ENCODE assay signal across 31 mouse cellular contexts in the genomic region with DNA sequence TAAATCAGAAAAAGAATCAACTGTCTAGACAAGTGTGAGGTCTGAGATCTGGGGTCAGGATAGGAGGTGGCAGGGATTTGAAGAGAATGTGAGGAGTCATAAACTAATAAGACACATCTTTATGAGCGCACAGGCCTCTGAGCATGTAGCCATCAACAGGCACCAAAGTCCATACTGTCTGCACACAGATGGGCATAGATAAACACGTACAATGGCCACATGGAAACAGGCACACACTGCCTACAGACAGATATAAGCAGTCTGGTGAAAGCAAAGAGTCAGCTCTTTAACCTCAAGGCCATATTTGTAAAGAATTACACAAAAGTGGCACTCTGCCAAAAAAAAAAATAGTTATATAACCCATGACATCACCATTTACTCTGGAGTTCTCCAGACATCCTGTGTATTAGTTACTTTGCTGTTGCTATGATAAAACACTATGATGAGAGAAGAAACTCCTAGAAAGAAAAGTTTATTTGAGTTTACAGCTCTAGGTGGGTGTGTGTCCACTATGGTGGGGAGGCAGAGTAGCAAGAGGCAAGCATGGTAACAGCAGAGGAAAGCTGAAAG.
A peak's percentile ranks its signal among the peaks of the same experiment; 100 is the strongest.
DNase-seq lines count a peak whose midpoint lies in the region; ATAC-seq and TF ChIP-seq lines count a peak whose summit lies in the region.
"Had no signal": no experiment of that assay in that cellular context is flagged by ENCODE, and none has a peak within 500 bp of the region (broad histone marks: within the 10 kb centered on the region; RNA-seq: fewer than 3 reads in every experiment).

No protein-coding gene starts in this region.

- H3K4me1 ChIP-seq in liver, adult 2 months (ENCODE audit: control insufficient read depth, insufficient read depth, low read length) = peaks cover 6% of the 10 kb centered on the region
- H3K4me1 ChIP-seq in liver, embryonic 12.5 days = no peaks in the 10 kb centered on the region
- peaks cover 6% of the 10 kb centered on the region; the same call in 1 of the 2 replicates for H3K4me1 ChIP-seq in intestine, embryonic 16.5 days (ENCODE audit: control insufficient read depth, insufficient read depth, low read length)
- H3K4me1 ChIP-seq: embryonic facial prominence, embryonic 13.5 days; heart, embryonic 13.5 days; megakaryocyte, embryonic 14.5 days; midbrain, embryonic 12.5 days; neural tube, embryonic 12.5 days had no signal

- WGBS in liver, adult 2 months = 50% methylated on average over 2 of the region's 2 CpGs
- 70% methylated on average over 2 of the region's 2 CpGs for WGBS in liver, embryonic 12.5 days (ENCODE audit: insufficient replicate concordance)
- 50% methylated on average over 2 of the region's 2 CpGs for WGBS in intestine, embryonic 16.5 days

- TF ChIP-seq POLR2A in liver, adult 2 months (IDR thresholded peaks at IDR 0.05; ENCODE audit: extremely low read depth, insufficient read depth, low read length) = no peak

- H3K27ac ChIP-seq in liver, adult 2 months (replicated peaks; ENCODE audit: insufficient read depth, low read depth, low read length) = no peak overlapping the region
- no peak overlapping the region for H3K27ac ChIP-seq in liver, embryonic 12.5 days
- H3K27ac ChIP-seq in intestine, embryonic 16.5 days (ENCODE audit: low read length) = no peak overlapping the region
- H3K27ac ChIP-seq in gastrocnemius, adult 2 months = no peak overlapping the region
- H3K27ac ChIP-seq: embryonic facial prominence, embryonic 13.5 days; heart, adult 2 months; heart, embryonic 13.5 days; hindbrain, postnatal 0 days; kidney, postnatal 0 days; limb, embryonic 13.5 days; liver, embryonic 14.5 days; midbrain, embryonic 12.5 days; neural tube, embryonic 12.5 days had no signal

- H3K36me3 ChIP-seq in liver, adult 2 months (ENCODE audit: control insufficient read depth, insufficient read depth, low read length) = no peaks in the 10 kb centered on the region
- H3K36me3 ChIP-seq in liver, embryonic 12.5 days = no peaks in the 10 kb centered on the region
- H3K36me3 ChIP-seq in intestine, embryonic 16.5 days (ENCODE audit: control insufficient read depth, insufficient read depth, low read length) = no peaks in the 10 kb centered on the region
- H3K36me3 ChIP-seq: embryonic facial prominence, embryonic 13.5 days; G1E; heart, embryonic 13.5 days; limb, embryonic 13.5 days; midbrain, embryonic 12.5 days; neural tube, embryonic 12.5 days had no signal

- no peak for TF ChIP-seq CTCF in liver, adult 2 months (IDR thresholded peaks at IDR 0.05; ENCODE audit: low read depth, low read length)
- TF ChIP-seq CTCF in gastrocnemius, adult 2 months (IDR thresholded peaks at IDR 0.05) = no peak

- H3K9ac ChIP-seq in liver, adult 2 months (ENCODE audit: low read depth, low read length) = no peak overlapping the region
- no peak overlapping the region for H3K9ac ChIP-seq in liver, embryonic 12.5 days
- no peak overlapping the region for H3K9ac ChIP-seq in intestine, embryonic 16.5 days (ENCODE audit: low read depth, low read length)
- H3K9ac ChIP-seq: embryonic facial prominence, embryonic 13.5 days; heart, embryonic 13.5 days; limb, embryonic 13.5 days; liver, embryonic 14.5 days; midbrain, embryonic 12.5 days; neural tube, embryonic 12.5 days had no signal

- DNase-seq in liver, adult 2 months (ENCODE audit: extremely low read depth, low read depth, low spot score) = peak; percentile 53
- DNase-seq in lung, postnatal 25 days (ENCODE audit: low spot score) = peak; percentile 27
- DNase-seq in lung, postnatal 14 days = no peak
- DNase-seq in gastrocnemius, adult 2 months = no peak
- no peak for DNase-seq in retina, postnatal 1 day
- DNase-seq: adrenal gland, postnatal 10 days; cerebellum, adult 11-12 months; cerebellum, adult 9-11 months; embryo, embryonic 11 days; heart, adult 2 months; heart, postnatal 14 days; kidney, adult 11 months; layer of hippocampus, adult 9-11 months; lung, postnatal 4 days; right cerebral cortex, postnatal 4 days; thymus, postnatal 4 days had no signal

- no peak overlapping the region for H3K4me2 ChIP-seq in liver, embryonic 12.5 days
- no peak overlapping the region for H3K4me2 ChIP-seq in intestine, embryonic 16.5 days (ENCODE audit: low read depth, low read length)
- H3K4me2 ChIP-seq: embryonic facial prominence, embryonic 13.5 days; heart, embryonic 13.5 days; limb, embryonic 13.5 days; midbrain, embryonic 12.5 days; neural tube, embryonic 12.5 days had no signal

- intact Hi-C loops in gastrocnemius, adult 2 months (cut with DNase I) = no loop called here

- H3K4me3 ChIP-seq in liver, adult 2 months (ENCODE audit: insufficient read depth, low read depth, low read length) = no peak overlapping the region
- no peak overlapping the region for H3K4me3 ChIP-seq in liver, embryonic 12.5 days
- H3K4me3 ChIP-seq in intestine, embryonic 16.5 days (ENCODE audit: low read length) = no peak overlapping the region
- H3K4me3 ChIP-seq in gastrocnemius, adult 2 months = no peak overlapping the region
- H3K4me3 ChIP-seq: embryonic facial prominence, embryonic 13.5 days; erythroblast, embryonic 14.5 days; heart, adult 2 months; heart, embryonic 13.5 days; limb, embryonic 13.5 days; megakaryocyte, embryonic 14.5 days; midbrain, embryonic 12.5 days; myocyte; neural tube, embryonic 12.5 days had no signal

- no peak for ATAC-seq in liver, embryonic 12.5 days
- ATAC-seq in intestine, embryonic 16.5 days = peak; percentile 99
- ATAC-seq: forebrain, embryonic 16.5 days; hindbrain, postnatal 0 days had no signal

- no peaks in the 10 kb centered on the region for H3K27me3 ChIP-seq in liver, adult 2 months (ENCODE audit: control insufficient read depth, insufficient read depth, low read length)
- no peaks in the 10 kb centered on the region for H3K27me3 ChIP-seq in liver, embryonic 12.5 days (replicated peaks)
- no peaks in the 10 kb centered on the region for H3K27me3 ChIP-seq in intestine, embryonic 16.5 days (replicated peaks; ENCODE audit: control insufficient read depth, insufficient read depth, low read length)
- H3K27me3 ChIP-seq: embryonic facial prominence, embryonic 13.5 days; heart, embryonic 13.5 days; limb, embryonic 13.5 days; megakaryocyte, embryonic 14.5 days; midbrain, embryonic 12.5 days; neural tube, embryonic 12.5 days had no signal

- H3K9me3 ChIP-seq in liver, embryonic 12.5 days (replicated peaks) = no peaks in the 10 kb centered on the region
- no peaks in the 10 kb centered on the region for H3K9me3 ChIP-seq in intestine, embryonic 16.5 days (ENCODE audit: control insufficient read depth, low read length)
- H3K9me3 ChIP-seq: embryonic facial prominence, embryonic 13.5 days; G1E; heart, embryonic 13.5 days; megakaryocyte, embryonic 14.5 days; midbrain, embryonic 12.5 days; neural tube, embryonic 12.5 days had no signal

- H3K79me2 ChIP-seq in liver, adult 2 months (ENCODE audit: control insufficient read depth, insufficient read depth, low read length) = no peaks in the 10 kb centered on the region

Comparison
In these comparisons a context has a peak if more than half of its experiments do, and no peak if none do; other contexts are left out.
1. DNase-seq: peak in liver, adult 2 months (single experiment) and lung, postnatal 25 days (single experiment); none in lung, postnatal 14 days (single experiment), gastrocnemius, adult 2 months (single experiment) and retina, postnatal 1 day (single experiment).